Comparison of ENCODE assay signal across 8 mouse cellular contexts in the genomic region with DNA sequence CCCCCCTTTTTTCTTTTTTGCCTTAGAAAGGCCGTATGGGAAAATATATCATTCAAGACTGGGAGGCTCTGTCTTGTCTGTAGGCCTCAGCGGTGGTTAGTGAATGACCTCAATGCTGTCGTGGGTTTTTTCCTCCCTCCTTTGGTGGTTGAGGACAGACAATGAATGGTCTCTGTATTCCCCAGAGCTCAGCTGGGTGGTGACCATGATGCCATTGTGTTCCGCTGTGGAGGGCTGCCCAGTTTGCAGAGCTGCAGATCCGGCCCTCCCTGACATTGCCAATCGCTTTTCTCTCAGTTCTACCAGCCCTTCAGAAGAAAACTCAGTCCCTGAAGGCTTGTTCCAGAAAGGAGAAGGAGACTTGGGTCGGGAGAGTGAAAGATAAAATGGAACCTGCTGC. TPM values are rescaled to one million over a fixed set of nuclear protein-coding genes. Genes with fewer than 3 reads are reported as not detected.
A peak's percentile ranks its signal among the peaks of the same experiment; 100 is the strongest.
DNase-seq lines count a peak whose midpoint lies in the region; ATAC-seq lines count a peak whose summit lies in the region.

No protein-coding gene starts in this region.

- peak; percentile 13 for DNase-seq in cerebellum, adult 11 months
- peak; percentile 28 to 62 for DNase-seq in left cerebral cortex, adult 9 months (ENCODE audit: low spot score in 2 of 2)
- DNase-seq in right cerebral cortex, adult 2 months (ENCODE audit: low spot score in 2 of 2) = peak; percentile 17 to 31
- no peak for DNase-seq in urinary bladder, postnatal 4 days (ENCODE audit: low spot score in 2 of 2)
- DNase-seq in kidney, adult 8-10 months = no peak

- no peak for ATAC-seq in cerebellum, adult (ENCODE audit: insufficient number of reproducible peaks, low FRiP score, low TSS enrichment)
- peak; percentile 46 for ATAC-seq in frontal cortex, adult (ENCODE audit: low TSS enrichment)
- ATAC-seq in monocyte, adult 5-6 weeks (replicated peaks; ENCODE audit: insufficient number of reproducible peaks, low FRiP score, low TSS enrichment, poor library complexity, severe bottlenecking) = no peak

RNA-seq across cellular contexts. Expression of gene Gemin8, which starts 3.5 kb away (rescaled TPM):
- total RNA-seq in monocyte, adult 5-6 weeks (2017) = 1.1 TPM in 1 of 3 replicates, not detected in the others

Comparison
In these comparisons a context has a peak if more than half of its experiments do, and no peak if none do; other contexts are left out.
1. DNase-seq: peak in cerebellum, adult 11 months (single experiment), left cerebral cortex, adult 9 months (2 of 2) and right cerebral cortex, adult 2 months (2 of 2); none in urinary bladder, postnatal 4 days (0 of 2) and kidney, adult 8-10 months (0 of 2).